In genomic region chr1:193144516-193144915, GRCm38 (mm10) we compare ENCODE assay signal across 25 mouse cellular contexts. TPM values are rescaled to one million over a fixed set of nuclear protein-coding genes. Genes with fewer than 3 reads are reported as not detected.
DNase-seq lines count a peak whose midpoint lies in the region; ATAC-seq and TF ChIP-seq lines count a peak whose summit lies in the region.
"Had no signal": no experiment of that assay in that cellular context is flagged by ENCODE, and none has a peak within 500 bp of the region (broad histone marks: within the 10 kb centered on the region; RNA-seq: fewer than 3 reads in every experiment).

No protein-coding gene starts in this region.

- no peaks in the 10 kb centered on the region for H3K36me3 ChIP-seq in thymus, adult 2 months (ENCODE audit: control insufficient read depth, insufficient read depth, low read length)
- no peaks in the 10 kb centered on the region for H3K36me3 ChIP-seq in forebrain, embryonic 14.5 days (ENCODE audit: control insufficient read depth, insufficient read depth, low read length)
- H3K36me3 ChIP-seq in heart, embryonic 10.5 days, result no peaks in the 10 kb centered on the region
- H3K36me3 ChIP-seq: embryonic facial prominence, embryonic 10.5 days; embryonic facial prominence, embryonic 13.5 days; forebrain, embryonic 12.5 days; hindbrain, embryonic 12.5 days; hindbrain, embryonic 15.5 days had no signal

- TF ChIP-seq CTCF in thymus, adult 2 months (IDR thresholded peaks at IDR 0.05; ENCODE audit: borderline replicate concordance, control insufficient read depth, extremely low read depth, insufficient read depth, low read length, poor library complexity), result no peak

- no peak overlapping the region for H3K4me3 ChIP-seq in thymus, adult 2 months (ENCODE audit: control insufficient read depth, insufficient read depth, low read length)
- H3K4me3 ChIP-seq in forebrain, embryonic 14.5 days (ENCODE audit: low read depth, low read length), result no peak overlapping the region
- H3K4me3 ChIP-seq in heart, embryonic 10.5 days, result no peak overlapping the region
- H3K4me3 ChIP-seq: embryonic facial prominence, embryonic 10.5 days; embryonic facial prominence, embryonic 13.5 days; erythroblast, embryonic 14.5 days; forebrain, embryonic 12.5 days; hindbrain, embryonic 12.5 days; hindbrain, embryonic 15.5 days had no signal

- no peak for ATAC-seq in forebrain, embryonic 14.5 days
- ATAC-seq: CD4-positive, CD25-positive, alpha-beta regulatory T cell, adult 4 months; forebrain, embryonic 16.5 days had no signal

- peak; percentile 40 for DNase-seq in testis, postnatal 14 days (ENCODE audit: low spot score)
- DNase-seq in testis, postnatal 10 days (ENCODE audit: low spot score), result no peak
- DNase-seq in thymus, adult 2 months, result peak; percentile 74
- peak; percentile 82 for DNase-seq in thymus, postnatal 14 days
- DNase-seq in thymus, postnatal 4 days, result peak; percentile 71
- DNase-seq in forebrain, embryonic 14.5 days (ENCODE audit: low spot score), result no peak
- DNase-seq in left cerebral cortex, adult 8-10 months (ENCODE audit: low spot score in 2 of 2), result no peak
- no peak for DNase-seq in heart, embryonic 10.5 days (ENCODE audit: low spot score)
- DNase-seq: adrenal gland, adult 2 months; adrenal gland, postnatal 14 days; cerebellum, adult 11 months; cerebellum, adult 8-10 months; cerebellum, postnatal 36 days; embryo, embryonic 11 days; gastrocnemius, postnatal 14 days; heart, adult 18-20 months had no signal

- peak overlapping the region; percentile 93 for H3K27ac ChIP-seq in thymus, adult 2 months (ENCODE audit: control insufficient read depth, insufficient read depth, low read length)
- no peak overlapping the region for H3K27ac ChIP-seq in forebrain, embryonic 14.5 days (ENCODE audit: low read depth, low read length)
- no peak overlapping the region for H3K27ac ChIP-seq in heart, embryonic 10.5 days
- H3K27ac ChIP-seq: embryonic facial prominence, embryonic 10.5 days; embryonic facial prominence, embryonic 13.5 days; forebrain, embryonic 12.5 days; hindbrain, embryonic 12.5 days; hindbrain, embryonic 15.5 days had no signal

- TF ChIP-seq POLR2A in thymus, adult 2 months (IDR thresholded peaks at IDR 0.05; ENCODE audit: control insufficient read depth, extremely low read depth, insufficient read depth, low read length, poor library complexity), result 0 out of 2 replicates have a peak, but pooled peaks have one; percentile 15

- H3K27me3 ChIP-seq in thymus, adult 2 months (ENCODE audit: control insufficient read depth, insufficient read depth, low read length), result no peaks in the 10 kb centered on the region
- no peaks in the 10 kb centered on the region for H3K27me3 ChIP-seq in forebrain, embryonic 14.5 days (replicated peaks; ENCODE audit: control insufficient read depth, insufficient read depth, low read length)
- peaks cover 18% of the 10 kb centered on the region for H3K27me3 ChIP-seq in heart, embryonic 10.5 days (ENCODE audit: insufficient read depth, poor library complexity, severe bottlenecking)
- H3K27me3 ChIP-seq: embryonic facial prominence, embryonic 13.5 days; hindbrain, embryonic 12.5 days; hindbrain, embryonic 15.5 days had no signal

- peaks cover 50% of the 10 kb centered on the region for H3K4me1 ChIP-seq in thymus, adult 2 months (replicated peaks; ENCODE audit: control insufficient read depth, insufficient read depth, low read length)
- no peaks in the 10 kb centered on the region for H3K4me1 ChIP-seq in forebrain, embryonic 14.5 days (ENCODE audit: control insufficient read depth, insufficient read depth, low read length)
- H3K4me1 ChIP-seq in heart, embryonic 10.5 days, result peaks cover 6% of the 10 kb centered on the region; the same call in 1 of the 2 replicates
- H3K4me1 ChIP-seq: forebrain, embryonic 12.5 days; hindbrain, embryonic 12.5 days; hindbrain, embryonic 15.5 days had no signal

- H3K9ac ChIP-seq in forebrain, embryonic 14.5 days (ENCODE audit: low read length), result no peak overlapping the region
- H3K9ac ChIP-seq: embryonic facial prominence, embryonic 13.5 days; forebrain, embryonic 12.5 days; hindbrain, embryonic 12.5 days; hindbrain, embryonic 15.5 days had no signal

- 43% methylated on average over 6 of the region's 6 CpGs for WGBS in thymus, adult 2 months
- WGBS in forebrain, embryonic 14.5 days, result 90% methylated on average over 6 of the region's 6 CpGs
- 84% methylated on average over 6 of the region's 6 CpGs for WGBS in heart, embryonic 10.5 days

- H3K4me2 ChIP-seq in forebrain, embryonic 14.5 days (ENCODE audit: low read length), result no peak overlapping the region
- H3K4me2 ChIP-seq: embryonic facial prominence, embryonic 13.5 days; forebrain, embryonic 12.5 days; heart, embryonic 11.5 days; hindbrain, embryonic 12.5 days; hindbrain, embryonic 15.5 days had no signal

- no peaks in the 10 kb centered on the region for H3K9me3 ChIP-seq in forebrain, embryonic 14.5 days (replicated peaks; ENCODE audit: control insufficient read depth, low read length)
- no peaks in the 10 kb centered on the region for H3K9me3 ChIP-seq in heart, embryonic 10.5 days
- H3K9me3 ChIP-seq: embryonic facial prominence, embryonic 10.5 days; embryonic facial prominence, embryonic 13.5 days; forebrain, embryonic 12.5 days; hindbrain, embryonic 12.5 days; hindbrain, embryonic 15.5 days had no signal

RNA-seq across cellular contexts. Expression of gene Irf6, which starts 8.4 kb away (rescaled TPM):
- 18.6 and 26.5 TPM in 2 replicates for polyA plus RNA-seq in thymus, adult 2 months (2012; rRNA removed)
- polyA plus RNA-seq in forebrain, embryonic 14.5 days (2014; fragmentation: Nextera tagmentation; extraction: Ambion mirVana), result 0.35 and 0.60 TPM in 2 replicates
- 1 to 10 TPM; 1.2 to 2.7 (median 1.5) TPM for total RNA-seq in left cerebral cortex, adult 8-10 months (2022)
- 3.1 and 4.7 TPM in 2 replicates for polyA plus RNA-seq in heart, embryonic 10.5 days (2016; fragmentation: Nextera tagmentation; extraction: Ambion mirVana)
- polyA plus RNA-seq: erythroblast, embryonic 14.5 days had no signal

RNA-seq across cellular contexts. Expression of gene Diexf, which starts 14.4 kb away (rescaled TPM):
- polyA plus RNA-seq in thymus, adult 2 months (2012; rRNA removed), result 67.4 and 76.9 TPM in 2 replicates
- 9.6 and 10.6 TPM in 2 replicates for polyA plus RNA-seq in forebrain, embryonic 14.5 days (2014; fragmentation: Nextera tagmentation; extraction: Ambion mirVana)
- total RNA-seq in left cerebral cortex, adult 8-10 months (2022), result 10 to 100 TPM; 17.0 to 21.9 (median 19.7) TPM
- polyA plus RNA-seq in heart, embryonic 10.5 days (2016; fragmentation: Nextera tagmentation; extraction: Ambion mirVana), result 5.2 and 8.7 TPM in 2 replicates

RNA-seq across cellular contexts. Expression of gene A130010J15Rik, which starts 23.3 kb away (rescaled TPM):
- polyA plus RNA-seq in thymus, adult 2 months (2012; rRNA removed), result 6.8 and 7.2 TPM in 2 replicates
- polyA plus RNA-seq in forebrain, embryonic 14.5 days (2014; fragmentation: Nextera tagmentation; extraction: Ambion mirVana), result 13.3 and 14.6 TPM in 2 replicates
- 1 to 10 TPM; 3.7 to 4.9 (median 4.2) TPM for total RNA-seq in left cerebral cortex, adult 8-10 months (2022)
- polyA plus RNA-seq in heart, embryonic 10.5 days (2016; fragmentation: Nextera tagmentation; extraction: Ambion mirVana), result 15.3 and 16.5 TPM in 2 replicates
- polyA plus RNA-seq: erythroblast, embryonic 14.5 days had no signal

RNA-seq across cellular contexts. Expression of gene Traf3ip3, which starts 57.0 kb away (rescaled TPM):
- polyA plus RNA-seq in thymus, adult 2 months (2012; rRNA removed), result 128 and 142 TPM in 2 replicates
- polyA plus RNA-seq in forebrain, embryonic 14.5 days (2014; fragmentation: Nextera tagmentation; extraction: Ambion mirVana), result 1.5 and 2.0 TPM in 2 replicates
- 1 to 10 TPM; 1.4 to 6.0 (median 2.1) TPM for total RNA-seq in left cerebral cortex, adult 8-10 months (2022)
- 1.6 and 1.9 TPM in 2 replicates for polyA plus RNA-seq in heart, embryonic 10.5 days (2016; fragmentation: Nextera tagmentation; extraction: Ambion mirVana)
- polyA plus RNA-seq: erythroblast, embryonic 14.5 days had no signal

Comparison
In these comparisons a context has a peak if more than half of its experiments do, and no peak if none do; other contexts are left out.
1. DNase-seq: peak in testis, postnatal 14 days (single experiment), thymus, adult 2 months (single experiment), thymus, postnatal 14 days (single experiment) and thymus, postnatal 4 days (single experiment); none in testis, postnatal 10 days (single experiment), forebrain, embryonic 14.5 days (single experiment), left cerebral cortex, adult 8-10 months (0 of 2) and heart, embryonic 10.5 days (single experiment).